Mouse (Mus musculus) midbrain, embryonic 14.5 days (tissue): Measurements from ENCODE around the gene Shh. TPM values are rescaled to one million over a fixed set of nuclear protein-coding genes. Genes with fewer than 3 reads are reported as not detected.

Experiments used
- ATAC-seq: fragments of 200-750 bp; cut with Nextera tagmentation; 2 replicates; pipeline ENCODE4 v1.8.0; 2017; ENCODE audit warnings: moderate number of reproducible peaks, moderate library complexity; ENCODE audit not compliant: low FRiP score, low TSS enrichment
- DNase-seq: peaks from one replicate; pipeline ENCODE4 v3.0.0-alpha.2; 2015
- H3K27ac ChIP-seq: fragments of 300-500 bp; sonication (generic); replicated peaks from 2 replicates; pipeline ENCODE4 v1.5.1; 2014; ENCODE audit warnings: mild to moderate bottlenecking, low read depth, low read length, moderate library complexity
- H3K27me3 ChIP-seq: fragments of 300-500 bp; sonication (generic); 2 replicates; pipeline ENCODE4 v1.6.1; 2014; ENCODE audit warnings: low read length, control low read depth, mixed read lengths; ENCODE audit not compliant: control insufficient read depth, insufficient read depth
- H3K36me3 ChIP-seq: fragments of 300-500 bp; sonication (generic); 2 replicates; pipeline ENCODE4 v1.6.1; 2014; ENCODE audit warnings: low read length, control low read depth; ENCODE audit not compliant: control insufficient read depth, insufficient read depth
- H3K4me1 ChIP-seq: fragments of 300-500 bp; sonication (generic); 2 replicates; pipeline ENCODE4 v1.6.1; 2014; ENCODE audit warnings: mild to moderate bottlenecking, antibody characterized with exemption, low read length, control low read depth; ENCODE audit not compliant: control insufficient read depth, insufficient read depth
- H3K4me2 ChIP-seq: fragments of 300-500 bp; sonication (generic); 2 replicates; pipeline ENCODE4 v1.6.1; 2014; ENCODE audit warnings: mild to moderate bottlenecking, low read length, moderate library complexity
- H3K4me3 ChIP-seq: fragments of 300-500 bp; sonication (generic); replicated peaks from 2 replicates; pipeline ENCODE4 v1.5.1; 2014; ENCODE audit warnings: low read depth, low read length
- H3K9ac ChIP-seq: fragments of 300-500 bp; sonication (generic); replicated peaks from 2 replicates; pipeline ENCODE4 v1.6.1; 2014; ENCODE audit warnings: mild to moderate bottlenecking, low read length, moderate library complexity
- H3K9me3 ChIP-seq: fragments of 300-500 bp; sonication (generic); 2 replicates; pipeline ENCODE4 v1.6.1; 2016; ENCODE audit warnings: low read length, control low read depth, mixed read lengths; ENCODE audit not compliant: control insufficient read depth
- WGBS: fragments of 180-500 bp; shearing (Covaris S2); extraction: QIAGEN DNeasy Blood & Tissue Kit; methylation state at CpG from one replicate; pipeline ENCODE4 v1.1.7; 2014; 5-methylcytosine and 5-hydroxymethylcytosine counted together
- polyA plus RNA-seq: library from polyadenylated mRNA; unstranded; fragments of >200 nt; fragmentation: Nextera tagmentation; extraction: Ambion mirVana; gene quantifications from 2 replicates; pipeline ENCODE4 v1.2.1, GENCODE M21; 2014

Gene Shh
- polyA plus RNA-seq, 1 experiment from 2014 or later: 0.58 TPM

DNA sequence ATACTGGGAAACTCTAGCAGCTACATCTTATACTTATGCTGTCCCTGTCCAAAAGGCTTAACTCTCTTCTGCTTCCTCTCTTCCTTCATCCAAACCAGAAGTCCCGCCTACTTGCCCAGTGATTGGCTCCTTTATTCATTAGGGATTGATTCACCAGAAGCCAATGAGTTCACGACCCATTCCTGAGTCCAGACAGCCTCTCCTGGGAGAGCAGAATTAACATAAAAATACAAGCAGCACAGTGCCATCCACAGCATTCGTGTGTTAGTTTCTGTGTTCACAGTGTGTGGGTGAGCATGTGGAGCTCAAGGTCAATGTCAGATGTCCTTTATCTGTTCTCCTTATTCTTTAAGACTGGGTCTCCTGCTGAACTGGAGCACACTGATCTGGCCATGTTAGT, 13.5 kb downstream of the Shh start:
- H3K4me1 ChIP-seq: peaks cover 7% of the 10 kb centered on the region; the same call in 1 of the 2 replicates
- WGBS: 4% methylated on average over 3 of the region's 3 CpGs
- no peak overlapping the region for H3K4me2 ChIP-seq
- DNase-seq: peak; percentile 16
- H3K4me3 ChIP-seq: no peak overlapping the region
- no peak overlapping the region for H3K9ac ChIP-seq
- no peaks in the 10 kb centered on the region for H3K9me3 ChIP-seq
- H3K27me3 ChIP-seq: peaks cover 29% of the 10 kb centered on the region
- no peaks in the 10 kb centered on the region for H3K36me3 ChIP-seq
- H3K27ac ChIP-seq: no peak overlapping the region
- no peak for ATAC-seq

DNA sequence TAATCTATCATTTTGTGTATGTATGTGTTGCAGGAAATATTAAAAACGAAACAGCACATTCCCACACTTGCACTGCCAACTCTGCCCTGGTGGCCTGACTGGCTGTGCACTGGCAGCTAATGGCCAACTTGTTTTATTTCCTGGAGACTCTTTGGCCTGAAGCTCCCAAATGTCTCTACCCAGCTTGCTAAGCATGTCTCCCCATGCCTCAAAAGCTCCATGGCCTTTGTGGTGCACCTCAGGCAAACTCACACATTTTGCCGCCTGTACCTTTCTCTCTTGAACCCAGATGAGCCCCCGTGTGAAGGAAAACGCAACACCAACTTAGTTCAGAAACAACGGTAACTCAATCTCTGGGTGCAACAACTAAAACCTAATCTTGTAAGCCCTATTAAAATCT, 14.0 kb downstream of the Shh start:
- Histone ChIP-seq H3K27me3 (peaks cover 25% of the 10 kb centered on the region), H3K36me3 (no peaks in the 10 kb centered on the region), H3K4me3 (no peak overlapping the region), H3K9me3 (no peaks in the 10 kb centered on the region), H3K27ac (no peak overlapping the region), H3K4me2 (no peak overlapping the region), H3K4me1 (peaks cover 5% of the 10 kb centered on the region; the same call in 1 of the 2 replicates), H3K9ac (no peak overlapping the region)
- no peak for ATAC-seq
- DNase-seq: no peak
- 89% methylated on average over 5 of the region's 5 CpGs for WGBS

DNA sequence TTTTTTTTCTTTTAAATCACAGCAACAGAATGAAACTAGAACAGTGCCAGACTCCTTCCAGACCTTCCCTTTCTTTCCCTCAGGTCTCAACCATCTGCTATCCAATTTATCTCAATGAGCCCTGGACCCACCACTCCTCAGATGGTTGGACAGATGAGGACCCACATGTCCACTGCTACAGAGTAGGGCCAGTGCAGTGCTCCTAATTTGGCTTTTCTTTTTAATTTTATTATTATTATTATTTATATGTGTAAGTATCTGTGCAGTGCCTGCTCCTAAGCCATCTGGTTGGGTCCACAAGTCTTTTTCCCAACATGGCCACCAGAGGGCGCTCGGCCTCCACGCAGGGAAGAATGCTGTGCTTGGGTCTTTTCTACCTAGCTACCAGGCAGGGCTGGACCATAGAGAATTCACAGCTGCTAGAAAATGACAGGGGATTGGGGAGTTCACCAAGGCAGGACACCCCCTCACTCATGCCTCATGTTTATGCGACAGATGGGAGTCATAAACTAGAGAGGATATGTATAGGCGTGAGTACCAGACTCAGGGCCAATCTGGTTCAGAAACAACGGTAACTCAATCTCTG, 15.9 kb downstream of the Shh start:
- no peak overlapping the region for H3K27ac ChIP-seq
- H3K9me3 ChIP-seq: no peaks in the 10 kb centered on the region
- no peaks in the 10 kb centered on the region for H3K36me3 ChIP-seq
- H3K27me3 ChIP-seq: peaks cover 8% of the 10 kb centered on the region
- no peaks in the 10 kb centered on the region for H3K4me1 ChIP-seq
- 31% methylated on average over 6 of the region's 6 CpGs for WGBS
- no peak overlapping the region for H3K4me2 ChIP-seq
- peak; percentile 94 for DNase-seq
- no peak overlapping the region for H3K9ac ChIP-seq
- ATAC-seq: peak; percentile 74
- H3K4me3 ChIP-seq: no peak overlapping the region

DNA sequence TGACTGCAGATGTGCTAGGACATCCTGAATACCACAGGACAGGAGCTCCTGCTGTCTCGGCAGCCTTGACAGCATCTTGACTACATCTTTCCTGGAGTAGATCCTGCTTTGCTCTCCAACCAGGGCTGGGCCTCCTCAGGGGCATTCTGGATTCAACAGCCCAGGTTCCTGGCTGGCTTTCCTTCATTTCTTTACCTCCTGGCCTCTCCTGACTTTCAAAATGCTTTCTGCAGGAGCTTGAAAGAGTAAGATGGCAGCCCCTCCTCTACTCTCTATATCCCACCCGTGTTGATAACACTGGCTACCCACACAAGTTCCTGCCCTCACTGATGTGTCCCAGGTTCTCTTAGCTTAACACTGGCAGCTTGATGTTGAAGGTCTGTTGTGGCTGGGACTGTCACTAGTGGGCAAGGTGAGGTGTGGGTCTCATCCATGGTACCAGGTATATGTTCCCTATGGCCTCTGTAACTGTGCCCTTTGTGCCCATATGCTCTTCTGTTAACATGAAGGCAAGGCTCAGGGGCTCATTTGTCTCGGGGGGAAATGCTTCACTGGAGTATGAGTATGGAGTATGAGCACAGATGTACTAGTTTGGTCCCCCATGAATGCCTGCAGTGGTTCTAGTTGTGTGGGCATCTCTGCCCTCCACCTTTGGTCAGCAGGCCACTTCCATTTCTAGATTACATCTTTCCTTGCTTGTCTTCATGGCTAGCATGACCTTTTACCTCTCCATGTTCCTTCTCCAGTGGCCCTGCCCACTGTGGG, 16.7 kb downstream of the Shh start:
- Histone ChIP-seq H3K36me3 (no peaks in the 10 kb centered on the region), H3K27me3 (no peaks in the 10 kb centered on the region; the same call in 1 of the 2 replicates), H3K9ac (no peak overlapping the region), H3K4me1 (no peaks in the 10 kb centered on the region), H3K27ac (no peak overlapping the region), H3K4me3 (no peak overlapping the region), H3K4me2 (no peak overlapping the region), H3K9me3 (no peaks in the 10 kb centered on the region)
- DNase-seq (no peak), ATAC-seq (no peak)
- WGBS: 61% methylated on average over 3 of the region's 3 CpGs

DNA sequence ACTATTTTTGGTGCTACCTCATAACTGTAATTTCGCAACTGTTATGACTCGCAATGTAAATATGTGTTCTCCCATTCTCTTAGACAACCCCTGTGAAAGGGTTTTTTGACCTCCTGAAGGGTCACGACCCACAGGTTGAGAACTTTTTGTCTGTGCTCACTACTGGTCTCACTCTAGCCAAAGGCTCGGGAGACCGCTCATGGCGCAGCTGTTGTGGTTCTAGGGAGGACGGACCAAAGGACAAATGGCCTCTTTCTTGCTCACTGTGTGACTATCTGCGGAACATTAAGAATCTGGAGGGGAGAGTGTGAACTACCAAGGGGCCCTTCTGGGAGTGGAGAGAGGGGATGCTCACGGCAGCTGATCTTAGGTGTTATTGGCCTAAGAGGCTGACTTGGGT, 41.1 kb downstream of the Shh start:
- Histone ChIP-seq H3K4me2 (no peak overlapping the region), H3K9ac (no peak overlapping the region), H3K27ac (no peak overlapping the region), H3K9me3 (no peaks in the 10 kb centered on the region), H3K36me3 (no peaks in the 10 kb centered on the region), H3K4me1 (no peaks in the 10 kb centered on the region), H3K27me3 (no peaks in the 10 kb centered on the region), H3K4me3 (no peak overlapping the region)
- WGBS: 93% methylated on average over 9 of the region's 9 CpGs
- no peak for DNase-seq
- no peak for ATAC-seq

DNA sequence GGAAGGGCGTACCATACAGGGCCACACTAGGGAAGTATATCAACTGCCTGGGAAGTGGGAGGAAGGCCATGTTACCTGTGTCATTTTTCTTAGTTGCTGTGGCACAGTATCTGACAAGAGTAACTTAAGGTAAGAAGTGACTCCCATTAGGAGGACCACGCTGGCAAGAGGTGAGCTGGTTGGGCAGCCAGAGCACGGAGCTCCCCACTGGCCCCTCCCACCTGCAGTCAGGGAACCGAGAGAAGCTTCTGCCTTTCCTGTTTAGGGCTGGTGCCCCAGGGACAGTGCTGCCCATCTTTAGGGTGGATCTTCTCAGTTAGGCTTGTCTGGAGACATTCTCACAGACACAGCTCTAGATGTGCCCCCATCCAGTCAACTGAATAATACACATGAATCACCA, 43.3 kb downstream of the Shh start:
- Histone ChIP-seq H3K4me2 (no peak overlapping the region), H3K27me3 (no peaks in the 10 kb centered on the region), H3K4me1 (no peaks in the 10 kb centered on the region), H3K9ac (no peak overlapping the region), H3K36me3 (peaks cover 16% of the 10 kb centered on the region), H3K9me3 (no peaks in the 10 kb centered on the region), H3K27ac (no peak overlapping the region), H3K4me3 (no peak overlapping the region)
- ATAC-seq: no peak
- WGBS: 68% methylated on average over 4 of the region's 4 CpGs
- no peak for DNase-seq

DNA sequence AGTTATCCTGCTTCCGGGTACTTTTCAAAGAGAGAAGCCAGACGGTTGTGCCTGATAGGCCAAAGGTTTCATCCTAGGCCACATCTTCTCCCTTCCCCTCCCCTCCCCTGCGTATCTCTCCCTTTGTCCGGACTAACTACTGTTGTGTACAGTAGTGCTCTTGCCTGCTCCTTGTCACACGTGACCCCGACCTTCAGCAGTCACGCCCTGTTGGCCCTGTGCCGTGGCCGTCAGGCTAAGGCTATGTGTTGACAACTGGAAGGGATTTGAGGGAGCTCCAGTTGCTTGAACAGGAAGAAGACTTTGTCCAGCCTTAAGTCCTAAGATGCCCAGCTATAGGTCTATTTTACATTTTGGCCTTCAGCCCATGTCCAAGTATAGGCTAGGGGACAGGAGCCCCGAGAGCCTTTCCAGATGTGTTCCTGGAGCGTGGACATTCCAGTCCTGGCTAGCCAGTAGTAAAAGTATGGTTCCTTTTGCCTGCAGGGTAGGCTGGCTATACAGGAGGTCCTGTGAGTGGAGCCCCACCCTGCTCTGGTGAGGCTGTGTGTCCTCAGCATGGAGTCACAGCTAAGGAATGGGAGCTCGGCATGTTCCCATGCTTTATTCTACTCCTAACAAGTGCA, 47.3 kb downstream of the Shh start:
- Histone ChIP-seq H3K4me3 (no peak overlapping the region), H3K9ac (no peak overlapping the region), H3K27me3 (no peaks in the 10 kb centered on the region), H3K36me3 (peaks cover 47% of the 10 kb centered on the region), H3K4me2 (no peak overlapping the region), H3K9me3 (no peaks in the 10 kb centered on the region), H3K27ac (no peak overlapping the region), H3K4me1 (no peaks in the 10 kb centered on the region)
- WGBS: 93% methylated on average over 12 of the region's 12 CpGs
- peak; percentile 37; the same call in 1 of the 2 replicates for ATAC-seq
- DNase-seq: no peak

DNA sequence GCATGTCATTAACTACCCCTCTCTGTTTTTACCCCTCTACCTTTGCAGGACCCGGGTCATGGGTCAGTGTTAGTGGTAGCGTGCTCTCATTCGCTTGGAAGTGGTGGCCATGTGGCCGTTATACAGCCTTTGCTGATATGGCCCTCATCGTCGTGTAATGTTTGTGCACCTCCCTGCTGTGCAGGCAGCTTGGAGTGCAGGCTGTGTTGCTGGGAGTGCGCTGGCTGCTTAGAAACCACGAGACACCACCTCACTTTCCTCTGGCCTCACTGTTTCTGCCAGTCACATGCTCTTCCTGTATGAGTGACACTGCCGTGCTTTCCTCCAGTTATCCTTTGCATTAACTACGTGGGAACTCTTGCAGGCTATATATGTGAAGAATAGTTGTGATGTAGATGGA, 48.3 kb downstream of the Shh start:
- H3K9me3 ChIP-seq: no peaks in the 10 kb centered on the region
- H3K27ac ChIP-seq: no peak overlapping the region
- H3K36me3 ChIP-seq: peaks cover 57% of the 10 kb centered on the region
- DNase-seq (no peak), ATAC-seq (no peak)
- no peak overlapping the region for H3K9ac ChIP-seq
- no peaks in the 10 kb centered on the region for H3K27me3 ChIP-seq
- H3K4me2 ChIP-seq: no peak overlapping the region
- no peaks in the 10 kb centered on the region for H3K4me1 ChIP-seq
- no peak overlapping the region for H3K4me3 ChIP-seq
- WGBS: 92% methylated on average over 10 of the region's 10 CpGs

DNA sequence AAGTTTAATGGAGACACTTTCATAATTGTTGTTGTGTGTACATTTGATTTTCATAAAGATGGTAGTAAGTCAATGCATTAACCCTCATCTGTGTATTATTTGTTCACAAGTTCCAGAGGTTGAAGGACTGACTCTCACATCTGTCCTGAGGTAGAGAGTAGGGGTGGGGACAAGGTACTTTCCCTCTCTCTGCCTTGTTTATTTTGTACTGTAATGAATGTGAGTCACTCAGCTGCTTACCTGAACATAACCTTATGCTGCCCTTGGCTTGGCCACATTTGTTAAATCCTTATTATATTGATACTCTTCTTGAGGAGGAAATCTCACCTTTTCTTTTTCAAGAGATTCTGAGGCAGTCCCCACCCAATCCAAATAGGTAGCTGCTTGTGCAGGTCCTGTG, 51.0 kb downstream of the Shh start:
- Histone ChIP-seq H3K4me1 (no peaks in the 10 kb centered on the region), H3K27ac (no peak overlapping the region), H3K36me3 (peaks cover 83% of the 10 kb centered on the region), H3K9ac (no peak overlapping the region), H3K9me3 (no peaks in the 10 kb centered on the region), H3K4me2 (no peak overlapping the region), H3K27me3 (no peaks in the 10 kb centered on the region), H3K4me3 (no peak overlapping the region)
- ATAC-seq: no peak
- DNase-seq: no peak
